Mouse (Mus musculus) G1E (cell line): ENCODE results near the gene Hspa1b. TPM values are rescaled to one million over a fixed set of nuclear protein-coding genes. Genes with fewer than 3 reads are reported as not detected.
A peak's percentile ranks its signal among the peaks of the same experiment; 100 is the strongest.
"Not testable (repeated sequence)": the region's sequence is repeated elsewhere in the genome, so short reads cannot be mapped to it uniquely, and the experiment has no call there.

ENCODE experiments used
- ATAC-seq: 2 replicates; pipeline ENCODE4 v1.8.0; 2016; ENCODE audit warnings: mild to moderate bottlenecking; ENCODE audit not compliant: insufficient number of reproducible peaks, poor library complexity, low FRiP score, severe bottlenecking; ENCODE audit errors: extremely low read depth
- DNase-seq: peaks from one replicate; pipeline ENCODE4 v3.0.0; 2012; ENCODE audit warnings: low spot score
- H3K27me3 ChIP-seq: 2 replicates; pipeline ENCODE4 v1.6.1; 2012; ENCODE audit warnings: mild to moderate bottlenecking, low read length, inconsistent platforms; ENCODE audit not compliant: insufficient read depth
- H3K36me3 ChIP-seq: replicated peaks from 2 replicates; pipeline ENCODE3; 2012; ENCODE audit warnings: mild to moderate bottlenecking, inconsistent platforms
- H3K4me1 ChIP-seq: 2 replicates; pipeline ENCODE4 v1.6.1; 2012; ENCODE audit warnings: low read depth, low read length, inconsistent platforms, mixed read lengths; ENCODE audit not compliant: insufficient read depth
- H3K4me3 ChIP-seq: 2 replicates; pipeline ENCODE4 v1.5.1; 2012; ENCODE audit warnings: low read depth, mild to moderate bottlenecking, inconsistent platforms, low read length, moderate library complexity, mixed read lengths
- H3K9me3 ChIP-seq: replicated peaks from 2 replicates; pipeline ENCODE4 v1.6.1; 2012; ENCODE audit warnings: inconsistent platforms
- CTCF ChIP-seq: IDR thresholded peaks from 2 replicates; pipeline ENCODE4 v1.5.1; 2012; ENCODE audit warnings: low read depth, low read length, inconsistent platforms, mixed read lengths
- GATA1 ChIP-seq: IDR thresholded peaks from 2 replicates; pipeline ENCODE4 v1.6.1; 2012; ENCODE audit warnings: borderline replicate concordance, low read length, inconsistent platforms, mixed read lengths
- GATA2 ChIP-seq: IDR thresholded peaks from 2 replicates; pipeline ENCODE4 v1.6.1; 2012; ENCODE audit warnings: low read depth, low read length, inconsistent platforms, borderline replicate concordance
- POLR2AphosphoS5 ChIP-seq: IDR thresholded peaks from 2 replicates; pipeline ENCODE4 v1.6.1; 2012; ENCODE audit warnings: low read depth, low read length, inconsistent platforms; ENCODE audit not compliant: insufficient replicate concordance
- TAL1 ChIP-seq: conservative IDR thresholded peaks from 2 replicates; pipeline ENCODE4 v1.6.1; 2012; ENCODE audit warnings: low read depth, low read length, inconsistent platforms, mixed read lengths
- polyA plus RNA-seq: library from polyadenylated mRNA; stranded (reverse); fragments of >175 nt; gene quantifications from 2 replicates; pipeline ENCODE4 v1.2.3, GENCODE M21; 2012
- total RNA-seq, 2 experiments: library from RNA; stranded (forward) in 1 of 2; stranded (reverse) in 1 of 2; fragments of 200-1000 nt in 1 of 2; fragments of >200 nt in 1 of 2; fragmentation: Nextera tagmentation in 1 of 2; gene quantifications; 2 replicates each; pipeline ENCODE4 v1.2.3; 2014 to 2017

Gene Hspa1b
- total and polyA plus RNA-seq, 3 experiments = 0.11 to 0.93 TPM; not detected in 1

DNA sequence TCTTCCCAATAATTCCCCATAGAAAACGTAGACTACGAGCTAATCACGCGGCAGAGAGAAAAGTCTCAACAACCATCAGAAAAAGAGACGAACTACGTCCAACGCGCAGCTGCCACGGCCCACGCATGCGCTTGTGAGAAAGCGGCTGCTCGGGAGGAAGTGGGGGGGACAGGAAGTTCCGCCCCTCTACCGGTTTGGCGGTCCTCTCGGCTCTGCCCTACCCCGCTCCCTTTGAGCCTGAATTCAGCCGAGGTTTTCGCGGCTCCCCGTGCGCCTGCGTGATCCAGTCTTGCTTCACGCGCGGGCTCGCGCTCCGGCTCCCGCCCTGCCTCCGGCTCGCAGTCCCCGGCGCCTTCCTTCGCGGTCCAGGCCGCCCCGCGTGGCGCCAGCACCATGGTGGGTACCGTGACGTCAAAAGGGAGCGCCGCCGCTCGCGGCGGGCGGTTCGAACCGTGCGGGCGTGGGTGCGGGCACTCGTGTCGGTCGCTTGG, 22.7 kb upstream of the Hspa1b start, which contains the start of gene Lsm2:
Gene Lsm2, plus strand, starts transcription at position 173 of the 491 bp plus-strand sequence.
- H3K4me1 ChIP-seq = peaks cover 43% of the 10 kb centered on the region
- ATAC-seq (peak; percentile 73), DNase-seq (peak; percentile 84)
- H3K27me3 ChIP-seq = no peaks in the 10 kb centered on the region
- peak within 1 kb of the TSS; percentile 92 for H3K4me3 ChIP-seq
- H3K9me3 ChIP-seq = peaks cover 14% of the 10 kb centered on the region
- TF ChIP-seq TAL1 (no peak), GATA1 (no peak), CTCF (no peak), POLR2AphosphoS5 (no peak), GATA2 (no peak)
- H3K36me3 ChIP-seq = peaks cover 66% of the 10 kb centered on the region

DNA sequence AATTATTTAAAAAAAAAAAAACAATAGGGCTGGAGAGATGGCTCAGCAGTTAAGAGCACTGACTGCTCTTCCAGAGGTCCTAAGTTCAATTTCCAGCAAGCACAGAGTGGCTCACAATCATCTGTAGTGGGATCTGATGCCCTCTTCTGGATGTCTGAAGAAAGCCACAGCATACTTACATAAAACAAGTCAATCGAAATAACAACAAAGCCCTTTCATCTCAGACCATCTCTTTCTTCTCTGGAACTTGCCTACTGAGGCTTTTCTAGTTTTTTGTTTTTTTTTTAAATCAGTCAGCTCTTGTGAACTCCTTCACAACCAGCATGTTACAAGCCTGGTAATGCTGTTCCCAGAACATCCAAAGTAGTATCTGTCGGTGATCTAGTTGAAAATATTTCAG, 21.6 kb upstream of the Hspa1b start:
- DNase-seq (no peak), ATAC-seq (no peak)
- Histone ChIP-seq H3K4me1 (peaks cover 36% of the 10 kb centered on the region), H3K36me3 (peaks cover 61% of the 10 kb centered on the region), H3K9me3 (peaks cover 14% of the 10 kb centered on the region), H3K27me3 (no peaks in the 10 kb centered on the region), H3K4me3 (peak overlapping the region; percentile 92)
- TF ChIP-seq TAL1 = no peak
- no peak for TF ChIP-seq POLR2AphosphoS5
- TF ChIP-seq CTCF = peak; percentile 24; the same call in 1 of the 2 replicates
- no peak for TF ChIP-seq GATA2
- no peak for TF ChIP-seq GATA1

DNA sequence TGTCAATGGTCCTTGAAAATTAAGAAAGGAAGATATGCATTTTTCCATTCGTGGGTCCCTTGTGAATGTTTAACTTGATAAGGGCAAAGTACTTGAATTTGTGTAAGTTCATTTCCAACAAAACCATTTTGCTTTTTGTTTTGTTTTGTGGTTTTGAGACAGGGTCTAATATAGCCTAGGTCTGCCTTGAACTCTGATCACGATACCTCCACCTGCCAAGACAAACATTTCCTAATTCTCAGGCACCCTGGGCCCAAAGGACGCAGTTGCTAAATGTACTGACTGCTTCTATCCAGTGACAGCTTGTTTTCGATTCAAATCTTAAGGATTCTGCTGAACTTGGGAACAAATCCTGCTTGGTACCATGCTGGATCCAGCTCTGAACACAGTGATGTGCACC, 20.6 kb upstream of the Hspa1b start:
- peaks cover 25% of the 10 kb centered on the region for H3K4me1 ChIP-seq
- TF ChIP-seq GATA2 = no peak
- TF ChIP-seq CTCF = no peak
- TF ChIP-seq POLR2AphosphoS5 = no peak
- no peak for TF ChIP-seq GATA1
- TF ChIP-seq TAL1 = no peak
- ATAC-seq = no peak
- no peaks in the 10 kb centered on the region for H3K27me3 ChIP-seq
- peaks cover 14% of the 10 kb centered on the region for H3K9me3 ChIP-seq
- no peak for DNase-seq
- H3K36me3 ChIP-seq = peaks cover 50% of the 10 kb centered on the region
- no peak overlapping the region for H3K4me3 ChIP-seq

DNA sequence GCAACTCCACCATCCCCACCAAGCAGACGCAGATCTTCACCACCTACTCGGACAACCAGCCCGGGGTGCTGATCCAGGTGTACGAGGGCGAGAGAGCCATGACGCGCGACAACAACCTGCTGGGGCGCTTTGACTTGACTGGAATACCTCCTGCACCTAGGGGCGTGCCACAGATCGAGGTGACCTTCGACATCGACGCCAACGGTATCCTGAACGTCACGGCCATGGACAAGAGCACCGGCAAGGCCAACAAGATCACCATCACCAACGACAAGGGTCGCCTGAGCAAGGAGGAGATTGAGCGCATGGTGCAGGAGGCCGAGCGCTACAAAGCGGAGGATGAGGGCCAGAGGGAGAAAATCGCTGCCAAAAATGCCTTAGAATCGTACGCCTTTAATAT, 19.2 kb upstream of the Hspa1b start:
- H3K9me3 ChIP-seq = peaks cover 14% of the 10 kb centered on the region
- DNase-seq = no peak
- no peak overlapping the region for H3K4me3 ChIP-seq
- no peaks in the 10 kb centered on the region for H3K27me3 ChIP-seq
- TF ChIP-seq GATA2 (no peak), TAL1 (no peak), GATA1 (no peak)
- H3K36me3 ChIP-seq = peaks cover 42% of the 10 kb centered on the region
- peaks cover 18% of the 10 kb centered on the region for H3K4me1 ChIP-seq
- ATAC-seq = no peak

DNA sequence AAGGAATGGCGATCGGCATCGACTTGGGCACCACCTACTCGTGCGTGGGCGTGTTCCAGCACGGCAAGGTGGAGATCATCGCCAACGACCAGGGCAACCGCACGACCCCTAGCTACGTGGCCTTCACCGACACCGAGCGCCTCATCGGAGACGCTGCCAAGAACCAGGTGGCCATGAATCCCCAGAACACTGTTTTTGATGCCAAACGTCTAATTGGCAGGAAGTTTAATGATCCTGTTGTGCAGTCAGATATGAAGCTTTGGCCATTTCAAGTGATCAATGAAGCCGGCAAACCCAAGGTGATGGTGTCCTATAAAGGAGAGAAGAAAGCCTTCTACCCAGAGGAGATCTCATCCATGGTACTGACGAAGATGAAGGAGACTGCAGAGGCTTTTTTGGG, 18.0 kb upstream of the Hspa1b start:
- DNase-seq (no peak), ATAC-seq (no peak)
- Histone ChIP-seq H3K27me3 (no peaks in the 10 kb centered on the region), H3K36me3 (peaks cover 39% of the 10 kb centered on the region), H3K4me3 (no peak overlapping the region), H3K9me3 (peaks cover 21% of the 10 kb centered on the region), H3K4me1 (peaks cover 14% of the 10 kb centered on the region)
- TF ChIP-seq GATA2 = no peak
- no peak for TF ChIP-seq TAL1
- TF ChIP-seq CTCF = no peak
- TF ChIP-seq POLR2AphosphoS5 = no peak
- TF ChIP-seq GATA1 = no peak

DNA sequence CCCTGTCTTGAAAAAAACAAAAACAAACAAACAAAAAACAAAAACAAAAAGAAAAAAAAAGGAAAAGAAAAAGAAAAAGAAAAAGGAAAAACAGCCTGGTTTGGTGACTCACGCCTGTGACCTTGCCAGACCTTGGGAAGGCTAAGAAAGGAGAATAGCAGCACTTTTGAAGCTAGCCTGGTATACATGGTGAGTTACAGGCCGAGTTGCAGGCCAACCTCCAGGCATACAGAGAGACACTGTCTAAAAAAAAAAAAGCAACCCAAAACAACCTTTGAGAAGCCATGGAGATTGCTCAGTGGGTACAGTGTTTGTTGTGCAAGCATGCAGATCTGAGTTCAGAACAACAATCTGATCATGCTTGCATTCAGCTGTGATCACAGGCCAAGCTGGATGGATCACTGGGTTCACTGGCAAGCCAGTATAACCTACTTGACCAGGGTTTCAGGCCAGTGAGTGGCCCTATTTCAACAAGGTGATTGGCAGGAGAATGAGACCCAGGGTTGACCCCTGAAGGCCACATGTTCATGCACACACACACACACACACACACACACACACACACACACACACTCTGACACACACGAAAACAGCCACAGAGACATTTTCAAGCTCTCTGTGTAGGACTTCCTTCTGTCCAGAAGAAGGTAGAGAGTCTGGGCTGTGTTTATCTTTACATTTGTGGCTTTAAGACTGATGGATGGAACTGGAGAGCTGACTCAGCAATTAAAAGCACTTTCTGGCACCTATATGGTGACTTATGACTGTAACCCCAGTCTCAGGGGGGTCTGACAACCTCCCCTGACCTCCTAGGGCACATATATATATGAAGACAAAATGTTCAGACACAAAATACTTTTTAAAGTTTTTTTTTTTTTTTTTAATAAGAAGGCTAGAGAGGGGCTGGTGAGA, 16.8 kb upstream of the Hspa1b start:
- ATAC-seq (no peak), DNase-seq (no peak)
- Histone ChIP-seq H3K4me3 (no peak overlapping the region), H3K36me3 (peaks cover 39% of the 10 kb centered on the region), H3K9me3 (peaks cover 27% of the 10 kb centered on the region), H3K4me1 (peaks cover 12% of the 10 kb centered on the region), H3K27me3 (no peaks in the 10 kb centered on the region)
- TF ChIP-seq POLR2AphosphoS5 (no peak), TAL1 (no peak)

DNA sequence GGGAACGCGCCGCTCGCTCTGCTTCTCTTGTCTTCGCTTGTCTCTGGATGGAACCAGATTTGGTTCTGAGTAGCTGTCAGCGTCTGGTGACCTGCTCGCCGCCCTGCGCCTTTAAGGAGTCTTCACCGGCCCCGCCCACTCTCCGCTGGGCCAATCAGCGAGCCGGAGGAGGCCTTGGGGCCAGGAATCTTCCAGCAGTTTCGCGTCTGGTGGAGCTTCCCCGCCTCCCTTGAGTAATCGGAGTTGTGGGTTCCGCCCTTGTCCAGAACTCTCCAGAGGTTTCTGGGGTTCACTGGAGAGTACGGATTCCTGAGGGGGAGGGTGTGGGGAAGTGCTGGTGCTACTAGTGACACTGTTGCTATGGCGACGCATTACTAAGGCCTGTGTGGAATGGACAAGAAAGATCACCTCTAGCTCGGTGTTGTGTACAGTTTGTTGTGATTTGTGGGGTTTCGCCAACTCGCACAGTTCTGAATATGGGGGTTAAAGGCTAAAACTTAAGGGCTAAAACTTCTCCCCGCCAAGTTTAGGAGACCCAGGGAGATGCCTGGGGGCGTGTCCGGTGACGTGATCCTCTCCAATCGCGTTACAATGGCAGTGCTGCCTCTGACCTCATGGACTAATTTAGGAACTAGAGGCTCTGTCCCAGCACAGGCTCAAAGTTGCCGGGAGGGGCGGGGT, 13.2 kb upstream of the Hspa1b start, which contains the start of the genes Hspa1a and Hspa1l:
Gene Hspa1a, minus strand, starts transcription at position 88 of the 681 bp plus-strand sequence.
Gene Hspa1l, plus strand, starts transcription at position 635 of the 681 bp plus-strand sequence.
- not testable (repeated sequence) for DNase-seq
- peaks cover 10% of the 10 kb centered on the region for H3K36me3 ChIP-seq
- H3K27me3 ChIP-seq = peaks cover 14% of the 10 kb centered on the region

DNA sequence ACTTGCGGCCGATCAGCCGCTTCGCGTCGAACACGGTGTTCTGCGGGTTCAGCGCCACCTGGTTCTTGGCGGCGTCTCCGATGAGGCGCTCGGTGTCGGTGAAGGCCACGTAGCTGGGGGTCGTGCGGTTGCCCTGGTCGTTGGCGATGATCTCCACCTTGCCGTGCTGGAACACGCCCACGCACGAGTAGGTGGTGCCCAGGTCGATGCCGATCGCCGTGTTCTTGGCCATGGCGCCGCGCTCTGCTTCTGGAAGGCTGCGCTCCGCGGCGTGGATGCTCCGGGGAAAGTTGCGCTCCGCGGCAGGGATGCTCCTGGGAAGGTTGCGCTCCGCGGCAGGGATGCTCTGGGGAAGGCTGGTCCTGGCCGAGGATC, 12.6 kb upstream of the Hspa1b start:
- H3K27me3 ChIP-seq = peaks cover 14% of the 10 kb centered on the region
- H3K36me3 ChIP-seq, ATAC-seq, H3K4me3 ChIP-seq, DNase-seq, H3K4me1 ChIP-seq: not testable (repeated sequence)
- H3K9me3 ChIP-seq = peaks cover 16% of the 10 kb centered on the region

More for the DNA sequence above, 13.2 kb upstream of the Hspa1b start, which contains the start of the genes Hspa1a and Hspa1l:
- ATAC-seq = peak; percentile 49; the same call in 1 of the 2 replicates
- not testable (repeated sequence) for H3K4me1 ChIP-seq, H3K4me3 ChIP-seq
- H3K9me3 ChIP-seq = peaks cover 19% of the 10 kb centered on the region

DNA sequence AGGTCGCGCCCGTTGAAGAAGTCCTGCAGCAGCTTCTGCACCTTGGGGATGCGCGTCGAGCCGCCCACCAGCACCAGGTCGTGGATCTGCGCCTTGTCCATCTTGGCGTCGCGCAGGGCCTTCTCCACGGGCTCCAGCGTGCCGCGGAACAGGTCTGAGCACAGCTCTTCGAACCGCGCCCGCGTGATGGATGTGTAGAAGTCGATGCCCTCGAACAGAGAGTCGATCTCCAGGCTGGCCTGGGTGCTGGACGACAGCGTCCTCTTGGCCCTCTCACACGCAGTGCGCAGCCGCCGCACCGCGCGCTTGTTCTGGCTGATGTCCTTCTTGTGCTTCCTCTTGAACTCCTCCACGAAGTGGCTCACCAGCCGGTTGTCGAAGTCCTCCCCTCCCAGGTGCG, 11.8 kb upstream of the Hspa1b start:
- not testable (repeated sequence) for H3K4me1 ChIP-seq, H3K36me3 ChIP-seq, DNase-seq, H3K4me3 ChIP-seq, ATAC-seq
- peaks cover 16% of the 10 kb centered on the region for H3K9me3 ChIP-seq
- H3K27me3 ChIP-seq = peaks cover 16% of the 10 kb centered on the region
